Mouse (Mus musculus) bone marrow, adult 2 months (tissue): ENCODE data around the gene Fam72a. TPM values are rescaled to one million over a fixed set of nuclear protein-coding genes. Genes with fewer than 3 reads are reported as not detected.

ENCODE experiments used
- H3K27ac ChIP-seq: fragments of 200-500 bp; 2 replicates; pipeline ENCODE4 v1.5.1; 2012; ENCODE audit warnings: low read depth, mild to moderate bottlenecking, control low read depth, inconsistent platforms, low read length; ENCODE audit not compliant: control insufficient read depth, poor library complexity, insufficient read depth
- H3K4me1 ChIP-seq: fragments of 200-500 bp; 2 replicates; pipeline ENCODE4 v1.6.1; 2011; ENCODE audit warnings: low read length; ENCODE audit not compliant: control insufficient read depth, insufficient read depth
- H3K4me3 ChIP-seq: fragments of 200-500 bp; replicated peaks from 2 replicates; pipeline ENCODE3; 2011; ENCODE audit warnings: mild to moderate bottlenecking, low read depth, low read length, control low read depth; ENCODE audit not compliant: control insufficient read depth
- CTCF ChIP-seq: fragments of 200-500 bp; IDR thresholded peaks from 2 replicates; pipeline ENCODE4 v1.5.1; 2011; ENCODE audit warnings: low read length, control low read depth; ENCODE audit not compliant: control insufficient read depth, insufficient read depth
- POLR2A ChIP-seq: fragments of 200-500 bp; IDR thresholded peaks from 2 replicates; pipeline ENCODE4 v1.6.1; 2011; ENCODE audit warnings: low read depth, mild to moderate bottlenecking, control low read depth, low read length, borderline replicate concordance; ENCODE audit not compliant: control insufficient read depth
- whole genome bisulfite sequencing: fragments of 180-500 bp; shearing (Covaris S2); methylation state at CpG from one replicate; pipeline ENCODE4 v1.1.7; 2018; 5-methylcytosine and 5-hydroxymethylcytosine counted together
- polyA plus RNA-seq: library from polyadenylated mRNA; stranded (reverse); fragments of >200 nt; gene quantifications from 2 replicates; pipeline ENCODE4 v1.2.4, GENCODE M21; 2011; ENCODE audit warnings: low replicate concordance; ENCODE audit not compliant: missing spikeins, insufficient read depth, insufficient read length

Gene Fam72a
- polyA plus RNA-seq, 1 experiment = 5.5 TPM

DNA sequence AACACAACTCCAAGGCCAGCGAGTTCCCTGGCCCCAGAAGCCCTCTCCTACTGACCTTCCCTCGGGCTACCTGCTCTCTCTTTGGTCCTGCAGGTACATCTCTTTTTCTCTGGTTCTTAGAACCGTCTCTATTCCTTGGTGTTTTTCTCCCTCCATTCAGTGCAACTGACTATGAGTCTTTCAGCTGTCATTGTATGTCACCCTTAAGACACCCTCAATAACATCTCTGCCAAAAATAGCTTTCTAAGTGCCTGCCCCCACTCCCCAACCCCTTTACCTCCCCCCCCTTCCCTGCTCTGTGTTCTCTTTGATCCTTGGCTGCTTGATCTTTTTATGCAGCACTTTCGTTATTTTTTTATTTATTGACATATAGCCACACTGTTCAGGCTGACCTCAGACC, 52.7 kb downstream of the Fam72a start:
- Histone ChIP-seq H3K27ac (no peak overlapping the region), H3K4me1 (no peaks in the 10 kb centered on the region), H3K4me3 (no peak overlapping the region)
- no peak for TF ChIP-seq POLR2A
- no peak for TF ChIP-seq CTCF
- 55% methylated on average over 4 of the region's 4 CpGs for WGBS

DNA sequence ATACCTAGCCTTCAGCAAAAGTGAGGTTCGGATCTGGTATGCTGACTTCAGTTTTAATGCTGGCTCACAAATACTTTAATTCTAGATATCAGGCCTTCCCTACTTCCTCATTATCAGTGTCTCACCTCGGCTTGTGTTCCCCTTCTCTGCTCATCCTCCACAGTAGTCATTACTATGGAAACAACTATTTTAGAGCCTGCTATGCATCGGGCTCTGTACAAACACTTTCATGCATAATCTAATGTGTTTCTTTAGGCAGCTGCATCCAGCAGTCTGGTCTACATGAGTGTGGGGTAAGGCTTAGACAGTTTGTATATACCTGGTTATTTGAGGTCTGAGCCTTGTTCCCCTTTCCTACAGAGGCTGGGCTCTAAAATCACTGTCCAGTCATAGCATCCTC, 55.9 kb downstream of the Fam72a start:
- no peak for TF ChIP-seq POLR2A
- no peak for TF ChIP-seq CTCF
- 58% methylated on average over 3 of the region's 3 CpGs for WGBS
- no peaks in the 10 kb centered on the region for H3K4me1 ChIP-seq
- H3K27ac ChIP-seq = no peak overlapping the region
- H3K4me3 ChIP-seq = no peak overlapping the region

DNA sequence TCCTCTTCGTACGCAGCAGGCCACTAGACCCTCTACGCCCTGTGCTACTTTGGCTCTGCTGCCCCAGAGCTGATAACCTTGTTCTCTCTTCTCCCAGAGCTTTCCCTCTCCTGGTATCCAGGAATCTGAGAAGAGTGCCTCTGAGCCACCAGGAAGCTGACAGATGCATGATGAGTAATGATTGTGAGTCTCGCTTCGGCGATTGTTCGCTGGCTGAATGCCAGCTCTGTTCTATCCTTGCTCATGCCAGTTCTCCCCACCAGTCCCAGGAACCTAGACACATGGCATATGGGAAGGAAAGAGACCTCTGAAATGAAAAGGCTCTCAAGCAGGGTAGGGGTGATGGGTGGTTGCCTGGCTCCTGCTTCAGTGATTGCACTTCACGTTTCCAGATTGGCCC, 59.1 kb downstream of the Fam72a start:
- 89% methylated on average over 8 of the region's 8 CpGs for WGBS
- TF ChIP-seq CTCF (no peak), POLR2A (no peak)
- Histone ChIP-seq H3K27ac (no peak overlapping the region), H3K4me1 (no peaks in the 10 kb centered on the region), H3K4me3 (no peak overlapping the region)

Other genes with a start within 250 kb of the Fam72a start
- 12.8 and 40.9 TPM in 2 replicates for gene Ikbke, start 248.3 kb upstream of the Fam72a start, polyA plus RNA-seq
- 15.8 and 27.2 TPM in 2 replicates for gene Srgap2, start 551 bp upstream of the Fam72a start, polyA plus RNA-seq
- gene Avpr1b, start 71.3 kb downstream of the Fam72a start, polyA plus RNA-seq = not detected in 2 replicates
- 118 and 261 TPM in 2 replicates for gene Ctse, start 110.4 kb downstream of the Fam72a start, polyA plus RNA-seq
- 6.5 and 7.2 TPM in 2 replicates for gene Rab7b, start 160.8 kb downstream of the Fam72a start, polyA plus RNA-seq
- gene Slc26a9, start 216.1 kb downstream of the Fam72a start, polyA plus RNA-seq = 4.0 TPM in 1 of 2 replicates, not detected in the other